Mouse (Mus musculus) 416B (cell line): Measurements from ENCODE around the gene Letmd1.
"Not testable (repeated sequence)": the region's sequence is repeated elsewhere in the genome, so short reads cannot be mapped to it uniquely, and the experiment has no call there.

Source experiments
- DNase-seq: peaks from one replicate; pipeline ENCODE4 v3.0.0; 2011; ENCODE audit warnings: low read depth

Letmd1 gene

DNA sequence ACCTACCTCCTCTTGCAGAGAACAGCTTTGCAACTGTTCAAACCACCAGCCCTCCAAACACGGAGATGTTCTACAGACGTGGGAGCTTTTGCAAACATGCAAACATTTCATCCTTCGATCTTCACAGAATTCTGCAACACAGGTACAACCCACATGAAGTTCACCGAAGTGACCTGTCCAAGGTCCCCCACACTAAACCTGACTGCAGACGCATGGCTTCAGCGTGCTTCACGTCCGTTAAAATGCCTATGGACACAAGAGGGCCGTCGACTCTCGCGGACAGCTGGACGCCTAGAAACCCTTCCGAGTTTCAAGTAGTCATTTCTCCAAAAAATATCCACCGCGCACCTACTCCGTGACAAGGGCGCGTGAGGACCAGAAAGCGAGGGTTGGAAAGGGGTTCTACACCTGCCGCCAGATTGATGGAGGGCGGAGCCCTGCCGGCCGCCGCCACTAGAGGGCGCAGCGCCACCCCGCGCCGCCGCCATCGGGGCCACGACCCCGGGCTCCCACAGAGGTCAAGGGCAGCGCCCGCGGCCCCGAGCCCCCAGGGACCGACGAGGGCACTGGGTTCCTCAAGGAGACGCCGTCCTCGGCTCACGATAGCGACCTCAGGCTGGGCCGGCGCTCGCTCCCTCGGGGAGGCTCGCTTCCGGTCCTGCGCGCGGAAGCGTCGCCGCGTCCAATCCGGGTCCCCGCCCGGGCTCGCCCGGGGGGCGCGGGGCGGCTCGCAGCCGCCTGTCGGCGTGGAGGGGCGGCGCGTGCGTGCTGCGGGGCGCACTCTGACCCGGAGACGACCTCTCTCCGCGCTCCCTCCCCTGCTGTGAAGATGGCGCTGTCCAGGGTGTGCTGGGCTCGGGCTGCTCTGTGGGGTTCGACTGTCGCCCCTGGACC lies at the start of gene Letmd1:
Gene Letmd1 (plus strand): TSS at position 729 of the 894 bp plus-strand sequence.
- peak; percentile 79 for DNase-seq

DNA sequence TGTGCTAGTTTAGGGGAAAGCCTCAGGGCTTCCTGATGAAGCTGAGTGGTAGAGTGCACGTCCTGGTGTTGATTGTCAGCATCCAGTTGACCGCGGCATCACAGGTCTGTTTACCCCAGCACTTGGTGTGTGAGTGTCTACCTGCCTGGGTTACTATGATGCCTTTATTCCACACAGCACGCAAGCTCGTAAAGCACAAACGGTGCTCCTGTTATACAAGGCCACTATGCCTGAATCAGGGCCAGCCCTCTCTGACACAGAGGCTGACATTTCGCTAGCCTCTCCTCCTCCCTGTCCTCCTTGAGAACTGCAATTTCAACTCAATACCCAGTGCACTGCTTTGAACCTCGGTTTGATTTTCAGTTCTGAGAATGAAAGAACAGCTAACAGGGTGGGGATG lies 49.5 kb upstream of the Letmd1 start:
- no peak for DNase-seq

DNA sequence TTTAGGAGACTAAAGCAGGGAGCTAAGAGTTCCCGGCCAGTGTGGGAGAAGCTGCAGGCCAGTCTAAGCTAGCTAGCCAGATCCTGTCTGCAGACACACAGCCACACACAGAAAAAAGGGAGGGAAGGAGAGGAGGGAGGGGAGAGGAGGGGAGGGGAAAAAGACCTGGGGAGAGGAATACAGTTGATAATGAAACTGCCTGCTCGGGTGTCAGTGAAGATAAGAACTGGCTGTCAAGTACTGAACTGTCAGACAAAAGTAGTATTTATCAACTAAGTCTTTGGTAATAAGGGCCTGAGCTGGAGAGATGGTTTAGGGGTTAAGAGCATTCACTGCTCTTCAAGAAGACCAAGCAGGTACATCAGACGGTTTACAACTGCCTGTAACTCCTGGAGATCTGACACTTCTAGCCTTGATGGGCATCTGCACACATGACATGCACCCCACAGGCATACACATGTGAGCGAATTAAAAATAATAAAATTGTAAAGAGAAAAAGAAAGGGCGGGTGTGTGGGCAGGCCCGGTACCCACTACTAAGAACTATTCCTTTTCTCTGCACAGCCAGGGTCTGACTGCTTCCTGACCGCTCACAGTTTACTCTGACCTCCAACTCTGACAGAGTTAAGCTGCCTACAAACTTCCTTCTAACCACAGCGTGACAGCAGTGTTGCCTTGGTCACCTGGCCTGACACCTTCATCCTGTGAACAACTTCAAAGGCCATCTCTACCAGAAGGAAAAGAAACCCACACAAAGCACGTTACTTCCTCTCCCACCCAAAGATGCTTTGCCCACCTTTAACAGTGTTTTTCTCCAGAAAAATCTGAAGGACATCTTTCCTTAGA lies 48.7 kb upstream of the Letmd1 start:
- DNase-seq = peak; percentile 71

DNA sequence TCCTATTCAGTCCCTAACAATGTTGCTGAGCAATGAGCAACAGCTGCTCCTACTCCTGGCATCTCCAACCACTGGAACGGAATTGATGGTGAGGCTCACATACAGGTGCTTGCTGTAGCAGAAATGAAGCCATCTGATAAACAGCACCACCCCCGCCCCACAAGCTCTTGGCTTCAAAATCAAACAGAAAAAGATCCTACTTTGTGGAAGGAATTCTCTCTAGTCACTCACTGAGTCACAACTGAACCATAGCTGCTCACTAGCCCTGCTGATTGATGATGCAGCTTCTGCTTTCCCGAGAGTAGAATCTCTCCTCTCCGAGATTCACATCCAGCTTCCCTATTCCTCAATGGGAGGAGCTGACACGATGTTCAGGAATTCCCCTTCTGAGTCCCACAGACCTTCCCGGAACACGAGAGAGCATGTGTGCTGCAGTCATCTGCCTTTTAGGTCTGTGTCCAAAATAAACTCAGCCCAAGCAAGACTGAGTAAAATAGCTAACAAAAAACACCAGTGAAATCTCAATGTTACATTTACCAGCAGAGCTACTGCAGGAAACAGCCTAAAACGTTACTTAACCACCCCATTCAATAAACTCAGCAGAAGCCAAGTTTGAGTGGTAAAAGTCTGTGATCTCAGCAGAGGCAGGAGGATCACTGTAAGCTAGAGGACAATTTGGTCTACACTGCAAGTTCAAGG lies 47.6 kb upstream of the Letmd1 start:
- no peak for DNase-seq

DNA sequence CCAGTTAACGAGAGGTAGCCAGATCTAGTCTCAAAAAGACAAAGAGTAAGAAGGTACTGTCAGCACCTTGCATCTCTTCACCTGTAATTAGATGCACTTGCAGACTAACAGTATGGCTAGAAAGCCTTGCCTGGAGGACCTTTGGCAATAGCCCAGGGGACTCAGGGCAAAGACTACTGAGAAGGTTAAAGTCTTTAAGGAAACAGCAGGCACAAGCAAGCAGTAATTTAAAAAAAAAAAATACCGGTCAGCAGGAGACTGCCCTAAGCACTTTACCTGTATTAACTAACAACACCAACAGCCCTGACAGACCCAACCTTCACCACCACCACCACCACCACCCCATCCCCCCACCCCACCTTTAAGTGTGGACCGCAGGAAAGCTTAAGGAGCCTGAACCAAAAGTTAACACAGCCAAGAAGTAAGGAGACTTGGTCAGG lies 47.0 kb upstream of the Letmd1 start, which contains the start of gene Gm5475:
Gene Gm5475 (plus strand): TSS at position 390 of the 440 bp plus-strand sequence.
- DNase-seq = not testable (repeated sequence)

DNA sequence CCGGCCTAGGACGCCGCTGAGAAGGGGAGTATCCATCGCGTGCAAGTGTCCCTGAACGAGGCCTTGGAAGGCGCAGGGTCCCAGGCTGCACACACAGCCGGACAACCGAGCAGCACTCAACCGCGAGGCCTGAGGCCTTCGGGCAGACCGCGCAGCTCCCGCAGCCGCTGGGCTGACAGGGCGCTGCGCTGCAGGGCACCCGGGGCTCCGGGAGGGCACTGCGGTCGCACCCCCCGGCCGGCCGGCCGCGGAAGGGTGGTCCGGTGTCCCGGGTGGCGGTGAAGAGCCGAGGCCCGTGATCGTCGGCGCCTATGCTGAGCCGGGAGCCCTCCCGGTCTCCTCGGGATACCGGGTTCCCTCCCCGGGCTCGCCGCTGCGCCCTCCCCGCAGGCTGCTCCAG lies 46.3 kb upstream of the Letmd1 start:
- no peak for DNase-seq

DNA sequence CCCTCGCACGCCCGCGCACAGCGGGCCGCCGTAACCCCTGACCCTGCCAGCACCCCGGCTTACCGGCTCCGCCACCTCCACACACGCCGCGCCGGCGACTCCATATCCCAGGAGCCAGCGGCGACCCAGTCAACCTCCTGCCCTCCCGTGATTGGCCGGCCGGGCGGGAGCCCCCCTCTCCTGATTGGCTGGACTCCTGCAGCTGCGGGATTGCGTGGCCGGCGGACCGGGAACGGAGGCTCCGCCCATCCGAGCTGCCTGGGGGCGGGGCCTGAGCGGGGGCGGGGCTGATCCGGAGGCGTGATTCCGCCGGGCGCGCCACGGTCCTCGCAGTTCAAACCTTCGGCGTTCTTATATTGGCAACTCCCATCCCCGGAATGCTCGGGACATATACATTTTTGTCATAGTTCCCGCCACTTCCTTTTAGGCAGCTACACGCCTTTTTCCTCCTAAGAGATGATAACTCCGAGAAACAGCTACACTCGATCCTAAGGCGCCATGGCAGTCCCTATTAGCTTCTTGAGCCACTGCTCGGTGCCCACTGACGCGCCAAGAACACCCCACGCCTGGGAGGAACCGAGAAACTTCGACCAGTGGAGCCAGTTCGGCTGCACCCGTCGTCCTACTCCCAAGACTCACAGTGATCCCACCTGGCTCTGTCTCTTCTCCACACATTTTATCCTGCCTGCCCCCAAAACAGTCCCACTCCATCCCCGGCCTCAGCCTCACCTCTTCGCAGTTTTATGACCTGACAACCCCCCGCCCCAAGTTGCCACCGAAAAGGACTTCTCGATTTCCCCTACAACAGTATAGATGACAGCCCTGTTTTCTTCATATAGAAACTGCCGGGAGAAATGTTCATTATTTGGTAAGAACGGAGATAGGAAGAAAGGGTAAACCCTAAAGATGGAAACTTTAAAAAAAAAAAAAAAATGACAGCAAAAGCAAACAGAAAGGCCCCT lies 45.6 kb upstream of the Letmd1 start:
- peak; percentile 93 for DNase-seq

DNA sequence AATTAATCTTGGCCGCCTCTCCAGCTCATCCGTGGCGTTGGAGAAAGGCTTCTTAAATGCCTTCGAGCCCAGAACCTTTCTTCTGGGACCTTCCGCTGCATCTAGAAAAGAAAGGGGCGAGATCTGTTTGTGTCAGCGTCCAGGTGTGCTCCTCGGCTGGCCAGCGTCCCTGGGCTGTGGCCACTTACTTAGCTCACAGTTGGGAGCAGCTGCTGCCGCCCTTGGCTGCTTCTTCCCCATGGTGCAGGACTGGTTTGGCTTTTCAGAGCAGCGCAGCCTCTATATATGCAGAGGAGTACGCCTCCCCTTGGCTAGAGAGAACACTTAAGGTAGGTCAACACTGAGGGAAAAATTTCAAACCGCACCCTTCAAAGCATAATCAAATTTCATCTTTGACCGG lies 44.9 kb upstream of the Letmd1 start:
- no peak for DNase-seq

DNA sequence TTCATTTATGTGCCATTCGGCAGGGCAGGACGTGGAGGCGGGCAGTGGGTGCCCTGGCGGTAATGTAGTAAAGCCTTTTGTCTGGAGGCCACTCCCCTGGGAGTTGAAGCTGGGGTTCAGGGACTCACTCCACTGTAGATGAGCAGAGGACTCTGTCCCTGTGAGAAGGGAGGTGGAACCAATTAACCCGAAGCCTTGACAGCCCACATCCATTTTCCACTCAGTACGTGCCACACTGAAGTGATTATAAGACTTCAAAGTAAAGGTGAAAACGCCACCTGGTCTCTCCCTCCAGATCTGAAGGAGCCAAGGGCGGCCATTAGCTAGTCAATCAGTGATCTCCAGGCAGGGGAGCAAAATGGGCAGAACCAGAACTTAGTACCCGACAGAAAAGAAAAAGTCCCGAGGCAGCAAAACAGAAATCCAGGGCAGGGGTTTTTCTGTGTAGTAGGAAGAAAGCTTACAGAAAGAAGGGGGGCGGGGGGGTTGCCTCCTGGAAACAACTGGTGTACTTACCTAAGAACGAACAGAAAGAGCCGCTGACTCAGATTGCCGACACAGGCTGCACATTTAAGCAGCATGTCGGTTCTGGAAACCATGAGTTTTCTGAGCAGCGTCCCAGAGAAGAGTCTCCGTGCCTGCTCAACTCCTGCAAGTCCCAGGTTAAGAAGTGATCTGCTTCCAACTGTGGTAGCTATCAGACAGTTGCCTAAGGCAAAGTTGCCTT lies 44.3 kb upstream of the Letmd1 start, which contains the start of gene Slc11a2:
Gene Slc11a2 (minus strand): TSS at position 677 of the 727 bp plus-strand sequence.
- DNase-seq = no peak

DNA sequence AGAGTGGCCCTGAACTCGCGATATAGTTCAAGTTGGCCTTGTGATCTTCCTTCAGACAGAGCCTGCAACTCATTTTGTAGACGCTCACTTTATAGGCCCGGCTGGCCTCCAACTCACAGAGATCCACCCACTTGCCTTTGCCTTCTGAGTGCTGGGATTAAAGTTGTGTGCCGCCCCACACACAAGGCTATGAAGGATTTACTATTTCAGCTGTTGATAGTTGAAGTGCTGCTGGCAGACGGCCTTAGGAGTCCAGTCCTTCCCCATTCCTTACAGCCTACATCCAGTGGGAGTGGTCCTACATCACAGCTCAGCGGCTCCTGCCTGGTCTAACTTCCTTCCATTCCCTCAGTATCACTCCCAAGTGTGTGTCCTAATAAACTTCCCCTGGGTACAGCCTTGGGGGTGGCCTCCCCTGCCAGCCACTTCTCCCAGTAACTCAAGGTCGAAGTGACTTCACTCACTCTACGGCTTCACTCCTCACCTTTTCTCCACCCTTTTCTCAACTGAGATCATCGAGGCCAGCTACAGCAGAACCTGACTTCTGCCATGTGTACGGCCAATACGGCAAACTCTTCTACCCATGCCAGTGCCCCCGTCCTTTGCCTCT lies 40.4 kb upstream of the Letmd1 start:
- no peak for DNase-seq

DNA sequence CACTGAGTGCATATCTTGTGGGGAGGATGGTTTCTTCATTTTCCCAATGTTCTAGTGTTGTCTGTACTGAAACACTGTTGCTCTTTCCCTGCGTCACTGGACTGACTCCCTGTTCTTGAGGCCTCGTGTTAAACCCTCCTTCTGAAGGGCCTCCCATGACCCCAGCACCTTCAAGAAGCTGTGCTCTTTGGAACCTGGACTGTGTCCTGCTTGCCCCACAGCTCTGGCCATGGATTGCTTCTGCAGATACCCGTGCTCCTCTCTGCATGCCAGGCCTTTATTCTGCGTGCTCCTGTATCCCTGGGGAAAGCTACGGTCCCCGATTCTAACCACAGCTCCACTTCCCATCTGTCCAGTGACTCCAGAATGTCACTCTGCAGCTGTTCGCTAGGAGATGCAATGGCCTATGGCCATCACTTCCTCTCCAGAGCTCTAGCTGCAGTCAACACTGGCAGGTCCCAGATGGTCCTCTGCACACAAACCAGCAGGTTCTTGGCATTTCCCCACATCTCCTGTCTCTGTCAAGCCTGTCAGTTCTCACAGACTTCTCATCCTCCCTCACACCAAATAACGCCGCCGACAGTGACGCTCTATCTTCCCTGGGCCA lies 38.8 kb upstream of the Letmd1 start:
- DNase-seq = no peak

DNA sequence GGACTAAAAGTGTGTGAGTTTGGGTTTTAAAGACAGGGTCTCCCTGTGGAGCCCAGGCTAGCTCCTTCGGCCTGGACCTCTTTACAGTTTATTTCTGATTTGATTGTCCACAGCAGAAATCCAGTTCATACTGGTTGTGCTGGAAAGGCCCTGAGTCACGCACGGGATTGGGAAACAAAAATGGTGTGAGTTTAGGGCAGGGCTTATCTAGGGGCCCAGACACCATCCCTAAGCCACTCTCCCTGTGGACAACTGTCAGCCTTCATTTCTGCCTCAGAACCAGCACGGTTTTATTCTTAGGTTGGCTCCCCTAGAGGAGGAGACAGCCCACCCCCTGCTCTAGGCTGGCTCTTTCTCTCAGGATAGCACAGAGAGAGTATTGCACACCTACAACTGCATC lies 35.6 kb upstream of the Letmd1 start:
- no peak for DNase-seq

DNA sequence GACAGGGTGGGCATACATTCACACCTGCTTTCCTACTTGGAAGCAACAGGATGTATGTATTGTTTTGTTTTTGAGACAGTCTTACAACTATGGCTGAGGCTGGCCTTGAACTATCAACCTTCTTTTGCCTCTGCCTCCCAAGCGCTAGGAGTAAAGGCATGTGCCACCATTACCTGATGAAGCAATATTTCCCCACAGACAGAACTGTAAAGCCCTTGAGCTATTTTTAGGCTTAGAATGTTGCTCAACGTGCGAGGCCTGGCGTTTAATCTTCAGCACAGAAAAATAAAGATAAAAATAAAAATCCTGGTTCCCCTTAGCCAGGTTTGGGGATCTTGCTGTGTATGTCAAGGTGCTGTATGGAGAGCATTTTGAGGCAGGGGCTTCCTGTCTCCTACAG lies 32.7 kb upstream of the Letmd1 start:
- DNase-seq = peak; percentile 54

DNA sequence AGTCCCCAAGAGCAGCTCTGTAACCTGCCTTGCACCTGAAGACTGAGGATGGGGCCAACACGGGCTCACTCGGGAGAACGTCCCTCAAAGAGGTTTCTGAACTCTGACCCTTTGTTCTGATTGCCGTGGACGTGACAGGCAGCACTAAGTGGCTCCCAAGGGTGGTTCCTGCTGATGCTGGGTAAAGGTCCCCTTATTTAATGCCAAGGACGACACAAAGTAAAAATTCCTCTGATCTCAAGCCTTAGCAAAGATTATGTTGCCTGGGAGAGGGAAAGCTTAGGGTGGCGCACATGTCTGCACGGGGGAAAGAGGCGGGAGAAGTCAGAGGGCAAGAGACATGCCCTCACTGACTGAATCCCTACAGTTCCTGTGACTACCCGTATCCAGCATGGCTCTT lies 32.3 kb upstream of the Letmd1 start:
- DNase-seq = no peak

DNA sequence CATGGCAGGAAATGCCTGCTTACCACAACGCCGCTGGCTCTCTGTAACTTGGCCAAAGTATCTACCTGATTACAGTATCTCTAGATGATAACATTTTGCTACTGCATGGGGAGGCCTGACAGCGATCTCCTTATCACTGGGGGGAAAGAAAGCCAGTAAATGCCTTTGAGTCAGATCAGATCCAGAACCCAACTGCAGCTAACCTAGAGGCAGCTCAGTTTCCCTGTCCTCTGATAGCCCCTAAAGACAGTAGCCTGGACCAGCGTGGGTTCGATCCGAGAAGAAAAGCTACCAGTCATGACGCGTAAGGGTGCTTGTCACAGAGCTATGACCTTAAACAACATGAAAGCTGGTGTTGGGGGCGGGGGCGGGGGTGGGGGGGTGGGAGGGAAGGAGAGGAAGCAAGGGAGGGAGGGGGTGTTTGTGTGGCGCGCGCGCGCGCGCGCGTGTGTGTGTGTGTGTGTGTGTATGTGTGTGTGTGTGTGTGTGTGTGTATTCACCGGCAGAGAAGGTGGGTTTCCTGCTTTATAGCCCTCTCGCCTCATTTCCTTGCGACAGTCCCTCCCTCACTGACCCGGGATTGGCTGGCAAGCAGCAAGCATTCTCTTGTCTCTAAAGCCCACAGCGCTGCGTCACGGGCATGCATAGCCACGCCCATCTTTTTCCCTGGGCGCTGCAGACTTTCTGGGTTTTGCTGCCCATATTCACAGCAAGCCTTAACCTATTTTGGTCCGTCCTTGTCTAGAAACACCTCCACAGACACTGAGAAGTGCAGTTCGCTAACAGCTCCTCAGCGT lies 25.5 kb upstream of the Letmd1 start:
- DNase-seq = peak; percentile 96

DNA sequence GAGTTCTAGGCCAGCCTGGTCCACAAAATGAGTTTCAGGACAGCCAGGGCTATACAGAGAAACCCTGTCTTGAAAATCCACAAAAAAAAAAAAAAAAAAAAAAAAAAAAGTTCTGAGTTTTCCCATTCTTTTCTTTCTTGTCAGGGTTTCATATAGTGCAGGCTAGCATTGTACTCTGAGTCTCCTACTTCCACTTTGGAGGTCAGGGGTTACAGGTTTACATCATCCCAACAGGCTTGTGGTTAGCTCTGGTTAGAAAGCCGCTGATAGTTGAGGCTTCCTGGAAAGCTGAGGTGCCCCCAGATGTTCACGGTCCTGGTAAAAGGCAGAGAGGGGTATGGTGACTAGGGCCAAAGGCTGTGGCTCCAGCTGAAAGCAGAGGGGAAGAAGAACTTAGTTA lies 21.9 kb upstream of the Letmd1 start:
- peak; percentile 82 for DNase-seq

DNA sequence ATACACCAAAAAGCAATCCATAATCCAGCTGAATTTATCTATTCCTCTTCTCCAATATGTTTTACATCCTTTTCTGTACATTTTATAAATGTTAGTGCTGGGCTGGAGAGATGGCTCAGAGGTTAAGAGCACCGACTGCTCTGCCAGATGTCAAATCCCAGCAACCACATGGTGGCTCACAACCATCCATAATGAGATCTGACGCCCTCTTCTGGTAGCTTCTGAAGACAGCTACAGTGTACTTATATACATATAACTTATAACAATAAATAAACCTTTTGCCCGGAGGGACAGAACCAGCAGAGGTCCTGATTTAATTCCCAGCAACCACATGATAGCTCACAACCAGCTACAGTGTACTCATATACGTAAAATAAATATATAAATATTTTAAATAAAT lies 20.3 kb upstream of the Letmd1 start:
- peak; percentile 26 for DNase-seq

DNA sequence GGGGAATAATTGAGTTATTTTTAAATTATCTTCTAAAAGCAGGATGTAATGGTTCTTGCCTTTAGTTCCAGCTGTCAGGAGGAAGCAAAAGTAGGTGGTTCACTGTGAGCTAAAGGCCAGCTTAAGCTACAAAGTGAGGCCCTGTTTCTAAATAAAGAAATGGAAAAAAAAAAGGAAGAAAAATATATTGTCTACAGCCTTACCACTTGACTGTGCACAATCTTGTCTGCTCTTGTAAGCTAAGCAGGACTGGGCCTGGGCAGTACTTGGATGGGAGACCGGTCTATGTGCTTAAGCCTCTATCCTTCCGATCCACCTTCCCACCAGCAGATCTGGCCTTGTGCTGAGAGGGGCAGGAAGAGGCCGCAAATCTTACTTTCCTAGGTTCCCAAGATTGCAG lies 19.3 kb upstream of the Letmd1 start:
- DNase-seq = no peak

DNA sequence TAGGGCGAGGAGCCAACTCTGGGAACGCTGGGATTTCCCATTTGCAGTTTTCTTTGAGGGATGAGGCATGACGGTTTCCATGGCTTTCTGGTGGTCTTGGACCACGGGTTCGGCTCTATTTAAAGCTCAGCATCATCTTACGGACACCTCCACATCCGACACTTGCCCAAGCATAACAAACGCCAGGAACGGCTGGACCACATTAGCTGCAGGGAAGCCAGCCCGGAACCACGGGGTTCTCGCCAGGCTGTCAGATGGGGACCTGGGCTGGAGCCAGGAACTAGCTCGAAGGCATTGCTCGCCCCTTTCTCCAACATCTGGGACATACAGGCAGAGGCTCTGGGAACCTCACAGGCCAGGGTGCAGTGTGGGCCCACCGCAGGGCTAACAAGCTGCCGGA lies 17.6 kb upstream of the Letmd1 start:
- no peak for DNase-seq
